28 mouse cellular contexts compared by ENCODE assay signal in genomic region chr1:188906175-188906574, GRCm38 (mm10).
"Had no signal": no experiment of that assay in that cellular context is flagged by ENCODE, and none has a peak within 500 bp of the region (broad histone marks: within the 10 kb centered on the region; RNA-seq: fewer than 3 reads in every experiment).

No protein-coding gene starts in this region.

- H3K36me3 ChIP-seq: limb, embryonic 10.5 days; limb, embryonic 12.5 days; limb, embryonic 13.5 days; limb, embryonic 15.5 days; liver, embryonic 13.5 days; liver, embryonic 15.5 days; lung, embryonic 15.5 days; midbrain, embryonic 12.5 days; midbrain, embryonic 13.5 days; midbrain, embryonic 15.5 days had no signal

- H3K4me2 ChIP-seq: limb, embryonic 12.5 days; limb, embryonic 13.5 days; limb, embryonic 15.5 days; liver, embryonic 11.5 days; liver, embryonic 13.5 days; liver, embryonic 15.5 days; lung, embryonic 14.5 days; lung, embryonic 15.5 days; midbrain, embryonic 12.5 days; midbrain, embryonic 13.5 days; midbrain, embryonic 15.5 days had no signal

- H3K27me3 ChIP-seq: limb, embryonic 12.5 days; limb, embryonic 13.5 days; liver, embryonic 13.5 days; liver, embryonic 15.5 days; lung, embryonic 15.5 days; megakaryocyte, embryonic 14.5 days; midbrain, embryonic 12.5 days; midbrain, embryonic 13.5 days; midbrain, embryonic 15.5 days had no signal

- H3K4me1 ChIP-seq: limb, embryonic 15.5 days; liver, embryonic 13.5 days; liver, embryonic 15.5 days; lung, embryonic 15.5 days; megakaryocyte, embryonic 14.5 days; midbrain, embryonic 12.5 days; midbrain, embryonic 15.5 days had no signal

- DNase-seq: layer of hippocampus, postnatal 36 days; left cerebral cortex, postnatal 4 days; liver, embryonic 13.5 days; lung, adult 18-20 months; lung, adult 2 months; lung, embryonic 14.5 days; lung, postnatal 10 days; lung, postnatal 14 days; lung, postnatal 36 days; lung, postnatal 4 days; midbrain, embryonic 14.5 days had no signal

- H3K9ac ChIP-seq: limb, embryonic 12.5 days; limb, embryonic 13.5 days; limb, embryonic 15.5 days; liver, embryonic 13.5 days; liver, embryonic 14.5 days; liver, embryonic 15.5 days; lung, embryonic 14.5 days; lung, embryonic 15.5 days; midbrain, embryonic 12.5 days; midbrain, embryonic 13.5 days; midbrain, embryonic 15.5 days had no signal

- H3K4me3 ChIP-seq: left cerebral cortex, adult 2 months; limb, embryonic 10.5 days; limb, embryonic 12.5 days; limb, embryonic 13.5 days; limb, embryonic 15.5 days; liver, embryonic 13.5 days; liver, embryonic 15.5 days; lung, embryonic 15.5 days; megakaryocyte, embryonic 14.5 days; midbrain, embryonic 12.5 days; midbrain, embryonic 13.5 days; midbrain, embryonic 15.5 days; myocyte had no signal

- H3K27ac ChIP-seq: left cerebral cortex, adult 2 months; limb, embryonic 10.5 days; limb, embryonic 12.5 days; limb, embryonic 13.5 days; limb, embryonic 15.5 days; liver, embryonic 13.5 days; liver, embryonic 14.5 days; liver, embryonic 15.5 days; lung, embryonic 15.5 days; macrophage; midbrain, embryonic 12.5 days; midbrain, embryonic 13.5 days; midbrain, embryonic 15.5 days had no signal

- H3K9me3 ChIP-seq: limb, embryonic 10.5 days; limb, embryonic 12.5 days; limb, embryonic 13.5 days; limb, embryonic 15.5 days; liver, embryonic 13.5 days; liver, embryonic 15.5 days; lung, embryonic 15.5 days; midbrain, embryonic 12.5 days; midbrain, embryonic 13.5 days; midbrain, embryonic 15.5 days had no signal

- ATAC-seq: lung, postnatal 0 days; midbrain, embryonic 13.5 days; midbrain, embryonic 15.5 days; midbrain, embryonic 16.5 days had no signal
